ENCODE assay signal across 8 mouse cellular contexts in genomic region chr5:148977698-148978457, GRCm38 (mm10). TPM values are rescaled to one million over a fixed set of nuclear protein-coding genes. Genes with fewer than 3 reads are reported as not detected.
A peak's percentile ranks its signal among the peaks of the same experiment; 100 is the strongest.
DNase-seq lines count a peak whose midpoint lies in the region; ATAC-seq lines count a peak whose summit lies in the region.

No protein-coding gene starts in this region.

- no peaks in the 10 kb centered on the region for H3K27me3 ChIP-seq in liver, embryonic 16.5 days (ENCODE audit: control insufficient read depth, insufficient read depth, low read depth, low read length)

- H3K4me2 ChIP-seq in liver, embryonic 16.5 days (ENCODE audit: low read depth, low read length) = no peak overlapping the region

- H3K4me3 ChIP-seq in liver, embryonic 16.5 days (ENCODE audit: low read depth, low read length) = no peak overlapping the region

- peak overlapping the region; percentile 68 for H3K27ac ChIP-seq in liver, embryonic 16.5 days (ENCODE audit: low read length)

- H3K9me3 ChIP-seq in liver, embryonic 16.5 days (replicated peaks; ENCODE audit: control insufficient read depth, low read length) = no peaks in the 10 kb centered on the region

- H3K4me1 ChIP-seq in liver, embryonic 16.5 days (ENCODE audit: control insufficient read depth, low read depth, low read length) = peaks cover 11% of the 10 kb centered on the region

- 16% methylated on average over 14 of the region's 14 CpGs for WGBS in liver, embryonic 16.5 days (ENCODE audit: insufficient replicate concordance)

- H3K9ac ChIP-seq in liver, embryonic 16.5 days (ENCODE audit: low read depth, low read length) = no peak overlapping the region

- peak; percentile 13 for ATAC-seq in CD4-positive, CD25-positive, alpha-beta regulatory T cell, adult 4 months
- peak; percentile 9; the same call in 1 of the 2 replicates for ATAC-seq in liver, embryonic 16.5 days (ENCODE audit: low read depth)

- no peaks in the 10 kb centered on the region for H3K36me3 ChIP-seq in liver, embryonic 16.5 days (ENCODE audit: control insufficient read depth, insufficient read depth)

- DNase-seq in adrenal gland, adult 2 months = peak; percentile 64
- DNase-seq in adrenal gland, postnatal 25 days = no peak
- peak; percentile 50 for DNase-seq in heart, postnatal 4 days
- DNase-seq in thymus, postnatal 14 days = peak; percentile 70
- no peak for DNase-seq in cerebellum, adult 8-10 months
- DNase-seq in layer of hippocampus, postnatal 36 days = no peak

RNA-seq across cellular contexts. Expression of gene Gm42791, which starts 17.1 kb away (rescaled TPM):
- 1 to 10 TPM; 6.3 to 6.5 TPM for total RNA-seq in adrenal gland, adult 2 months (2021)
- not detected in 2 replicates for polyA plus RNA-seq in adrenal gland, adult 2 months (2012; rRNA removed)
- 6.7 and 7.4 TPM in 2 replicates for total RNA-seq in adrenal gland, postnatal 25 days (2021)
- 1 to 10 TPM; 1.3 to 1.4 TPM for polyA plus RNA-seq in CD4-positive, CD25-positive, alpha-beta regulatory T cell, adult 4 months (2017; shearing (Covaris generic))
- 1 to 10 TPM; 2.6 to 2.9 TPM for total RNA-seq in heart, postnatal 4 days (2021)
- 0.53 and 1.1 TPM in 2 replicates for polyA plus RNA-seq in liver, embryonic 16.5 days (2015; fragmentation: Nextera tagmentation; extraction: Ambion mirVana)
- 10 to 100 TPM; 24.3 to 31.6 TPM for total RNA-seq in layer of hippocampus, postnatal 36 days (2021)

RNA-seq across cellular contexts. Expression of gene Katnal1, which starts 48.8 kb away (rescaled TPM):
- 10 to 100 TPM in 1 of 2 experiments, 1 to 10 TPM in 1; 6.5 to 10.1 TPM for total RNA-seq in adrenal gland, adult 2 months (2021)
- polyA plus RNA-seq in adrenal gland, adult 2 months (2012; rRNA removed) = 3.2 and 3.8 TPM in 2 replicates
- total RNA-seq in adrenal gland, postnatal 25 days (2021) = 7.4 and 8.1 TPM in 2 replicates
- 1 to 10 TPM; 1.5 to 6.1 TPM for polyA plus RNA-seq in CD4-positive, CD25-positive, alpha-beta regulatory T cell, adult 4 months (2017; shearing (Covaris generic))
- 10 to 100 TPM in 1 of 2 experiments, 1 to 10 TPM in 1; 9.6 to 11.0 TPM for total RNA-seq in heart, postnatal 4 days (2021)
- 6.7 and 7.4 TPM in 2 replicates for polyA plus RNA-seq in liver, embryonic 16.5 days (2015; fragmentation: Nextera tagmentation; extraction: Ambion mirVana)
- total RNA-seq in layer of hippocampus, postnatal 36 days (2021) = 10 to 100 TPM; 60.6 to 66.6 TPM

Comparison
In these comparisons a context has a peak if more than half of its experiments do, and no peak if none do; other contexts are left out.
1. DNase-seq: peak in adrenal gland, adult 2 months (single experiment), heart, postnatal 4 days (single experiment) and thymus, postnatal 14 days (single experiment); none in adrenal gland, postnatal 25 days (single experiment), cerebellum, adult 8-10 months (single experiment) and layer of hippocampus, postnatal 36 days (0 of 2).